Mouse (Mus musculus) spleen, adult 2 months (tissue): Measurements from ENCODE around the gene Eno2.

Experiments
- CTCF ChIP-seq: fragments of 200-500 bp; IDR thresholded peaks from 2 replicates; pipeline ENCODE4 v1.5.1; 2011; ENCODE audit warnings: mild to moderate bottlenecking, inconsistent platforms; ENCODE audit not compliant: insufficient read depth, insufficient read length, insufficient replicate concordance; ENCODE audit errors: extremely low read depth
- POLR2A ChIP-seq: fragments of 200-500 bp; IDR thresholded peaks from 2 replicates; pipeline ENCODE4 v1.6.1; 2011; ENCODE audit warnings: low read depth, low read length, inconsistent platforms

DNA sequence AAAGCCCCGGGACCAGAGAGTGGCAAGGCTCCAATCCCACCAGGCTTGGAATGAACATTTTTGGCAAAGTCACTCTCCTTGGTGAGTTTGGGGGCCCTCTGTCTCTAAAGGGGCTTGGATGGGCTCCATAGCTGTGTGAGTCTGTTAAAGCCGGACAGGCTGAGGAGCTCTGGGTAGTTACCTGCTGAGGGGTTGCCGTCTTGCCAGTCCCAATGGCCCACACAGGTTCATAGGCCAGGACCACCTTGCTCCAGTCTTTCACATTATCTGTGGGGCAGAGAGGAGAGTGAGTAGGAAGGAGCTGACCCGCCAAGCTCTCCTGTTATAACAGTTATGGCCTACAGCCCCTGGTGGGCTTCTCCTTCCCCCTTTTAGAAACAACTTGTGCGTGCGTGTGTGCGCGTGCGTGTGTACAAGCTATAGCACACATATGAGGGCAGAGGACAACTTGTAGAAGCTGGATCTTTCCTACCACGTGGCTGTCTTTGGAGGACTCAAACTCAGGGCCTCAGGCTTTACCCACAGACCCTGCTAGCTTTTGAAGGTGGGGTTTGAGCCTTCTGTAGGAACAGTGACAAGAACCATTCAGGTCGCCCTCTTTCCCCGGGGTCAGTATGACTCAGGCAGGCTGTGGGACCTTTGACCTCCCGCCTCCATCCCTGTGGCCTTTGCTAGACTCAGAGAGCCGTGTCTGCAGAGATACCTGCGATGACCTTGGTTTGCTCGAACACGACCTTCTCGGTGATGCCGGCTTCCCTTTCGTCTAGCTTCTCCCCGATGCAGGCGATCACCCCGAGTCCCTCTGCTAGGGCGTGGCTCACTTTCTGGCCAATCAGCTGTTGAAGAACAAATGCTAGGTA lies 42.5 kb upstream of the Eno2 start:
- TF ChIP-seq CTCF, result no peak
- no peak for TF ChIP-seq POLR2A
